Mouse (Mus musculus) small intestine, adult 2 months (tissue): Measurements from ENCODE around the gene Celsr2.

Experiments used
- CTCF ChIP-seq: fragments of 200-500 bp; IDR thresholded peaks from 2 replicates; pipeline ENCODE4 v1.5.1; 2012; ENCODE audit warnings: low read depth, mild to moderate bottlenecking, control low read depth, inconsistent platforms, low read length, moderate library complexity, mixed read lengths; ENCODE audit not compliant: insufficient replicate concordance, insufficient read length; ENCODE audit errors: extremely low read depth
- POLR2A ChIP-seq: fragments of 200-500 bp; IDR thresholded peaks from 2 replicates; pipeline ENCODE4 v1.6.1; 2012; ENCODE audit warnings: low read depth, mild to moderate bottlenecking, control low read depth, inconsistent platforms, low read length, moderate library complexity

DNA sequence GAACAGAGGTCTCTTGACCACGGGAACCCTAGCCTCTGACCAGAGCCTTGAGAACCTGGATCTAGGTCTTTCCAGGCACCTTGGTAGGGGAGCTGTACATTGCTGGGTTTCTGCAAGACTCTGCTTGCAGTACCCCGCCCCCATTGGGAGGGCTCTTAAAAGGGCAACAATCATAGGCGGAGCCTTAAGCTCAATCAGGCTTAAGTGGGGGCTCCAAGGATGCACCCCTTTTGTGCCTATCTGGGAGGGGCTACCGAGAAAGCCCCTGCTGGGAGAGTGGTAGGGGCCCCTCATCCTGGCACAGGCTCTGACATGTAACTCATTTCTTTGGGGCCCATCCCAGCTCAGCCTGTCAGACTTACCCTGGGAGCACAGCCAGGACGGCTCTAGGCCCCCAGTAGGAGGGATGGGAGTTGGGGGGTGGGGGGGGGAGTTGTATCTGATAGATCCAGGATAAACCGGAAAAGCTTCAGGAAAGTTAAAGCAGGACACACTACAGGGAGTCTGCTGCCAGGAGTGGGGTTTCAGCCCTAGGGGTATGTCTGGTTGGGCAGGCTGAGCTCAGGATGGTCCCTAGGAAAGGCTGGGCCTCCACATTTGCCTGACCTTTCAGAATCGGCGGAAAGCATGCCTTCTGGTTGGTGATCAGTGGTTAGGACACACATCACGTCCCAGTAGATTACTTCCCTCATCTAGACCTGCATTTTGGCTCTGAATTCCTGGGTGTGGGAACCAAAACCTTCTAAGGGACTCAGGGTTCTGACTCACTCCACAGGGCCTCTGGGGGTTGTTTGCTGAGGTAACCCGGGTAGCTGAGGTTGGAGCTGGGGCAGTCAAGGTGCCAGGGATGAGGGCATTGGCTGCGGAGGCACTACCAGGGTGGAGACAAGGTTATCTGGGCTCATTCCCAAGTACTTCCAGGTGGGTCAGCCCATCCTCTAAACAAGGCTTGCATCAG, 8.8 kb upstream of the Celsr2 start:
- TF ChIP-seq POLR2A (no peak), CTCF (no peak)
